Mouse (Mus musculus) liver, postnatal 0 days (tissue): ENCODE data around the gene Mterf1b. TPM values are rescaled to one million over a fixed set of nuclear protein-coding genes. Genes with fewer than 3 reads are reported as not detected.
"Not testable (repeated sequence)": the region's sequence is repeated elsewhere in the genome, so short reads cannot be mapped to it uniquely, and the experiment has no call there.

Experiments
- ATAC-seq: fragments of 200-750 bp; cut with Nextera tagmentation; 2 replicates; pipeline ENCODE4 v1.8.0; 2017; ENCODE audit warnings: mild to moderate bottlenecking, moderate library complexity
- DNase-seq: peaks from one replicate; pipeline ENCODE4 v3.0.0-alpha.2; 2016
- H3K27ac ChIP-seq: fragments of 300-500 bp; sonication (generic); 2 replicates; pipeline ENCODE4 v1.5.1; 2014; ENCODE audit warnings: antibody characterized with exemption, moderate library complexity, mild to moderate bottlenecking, low read depth
- H3K27me3 ChIP-seq: fragments of 300-500 bp; sonication (generic); 2 replicates; pipeline ENCODE4 v1.6.1; 2014; ENCODE audit warnings: low read length, control low read depth, mixed read lengths; ENCODE audit not compliant: insufficient read depth
- H3K36me3 ChIP-seq: fragments of 300-500 bp; sonication (generic); replicated peaks from 2 replicates; pipeline ENCODE4 v1.6.1; 2014; ENCODE audit warnings: mild to moderate bottlenecking, control low read depth, low read length, moderate library complexity, mixed read lengths; ENCODE audit not compliant: insufficient read depth
- H3K4me1 ChIP-seq: fragments of 300-500 bp; sonication (generic); 2 replicates; pipeline ENCODE4 v1.6.1; 2014; ENCODE audit warnings: antibody characterized with exemption, mild to moderate bottlenecking, control low read depth; ENCODE audit not compliant: insufficient read depth
- H3K4me2 ChIP-seq: fragments of 300-500 bp; sonication (generic); 2 replicates; pipeline ENCODE4 v1.6.1; 2014; ENCODE audit warnings: low read depth, mild to moderate bottlenecking, low read length, moderate library complexity, mixed read lengths
- H3K4me3 ChIP-seq: fragments of 300-500 bp; sonication (generic); 2 replicates; pipeline ENCODE4 v1.5.1; 2014; ENCODE audit warnings: low read depth, low read length
- H3K9ac ChIP-seq: fragments of 300-500 bp; sonication (generic); replicated peaks from 2 replicates; pipeline ENCODE4 v1.6.1; 2014; ENCODE audit warnings: mild to moderate bottlenecking, moderate library complexity
- H3K9me3 ChIP-seq: fragments of 300-500 bp; sonication (generic); 2 replicates; pipeline ENCODE4 v1.6.1; 2016; ENCODE audit warnings: mild to moderate bottlenecking, control low read depth, low read length, mixed read lengths
- CTCF ChIP-seq: sonication (generic); IDR thresholded peaks from 2 replicates; pipeline ENCODE4 v1.5.1; 2016; ENCODE audit warnings: antibody characterized with exemption, low read depth
- EP300 ChIP-seq: IDR thresholded peaks from 2 replicates; pipeline ENCODE4 v1.6.1; 2016; ENCODE audit warnings: antibody characterized with exemption, low read depth, mild to moderate bottlenecking
- WGBS: fragments of 180-500 bp; shearing (Covaris S2); extraction: QIAGEN DNeasy Blood & Tissue Kit; methylation state at CpG from one replicate; pipeline ENCODE4 v1.1.7; 2014; ENCODE audit not compliant: insufficient replicate concordance; 5-methylcytosine and 5-hydroxymethylcytosine counted together
- polyA plus RNA-seq: library from polyadenylated mRNA; unstranded; fragments of >200 nt; fragmentation: Nextera tagmentation; extraction: Ambion mirVana; gene quantifications from 2 replicates; pipeline ENCODE4 v1.2.1, GENCODE M21; 2015

The Mterf1b gene
- polyA plus RNA-seq, 1 experiment from 2014 or later: 1.1 TPM

GRCm38 (mm10) chr5:4179364-4179763, 12.8 kb upstream of the Mterf1b start:
- Histone ChIP-seq H3K9ac (no peak overlapping the region), H3K4me2 (no peak overlapping the region), H3K36me3 (no peaks in the 10 kb centered on the region), H3K4me3 (no peak overlapping the region), H3K4me1 (no peaks in the 10 kb centered on the region), H3K9me3 (no peaks in the 10 kb centered on the region), H3K27ac (no peak overlapping the region), H3K27me3 (no peaks in the 10 kb centered on the region)
- TF ChIP-seq CTCF (no peak), EP300 (no peak)
- no peak for ATAC-seq
- DNase-seq: no peak
- 65% methylated on average over 6 of the region's 6 CpGs for WGBS

GRCm38 (mm10) chr5:4186815-4187214, 5.4 kb upstream of the Mterf1b start:
- Histone ChIP-seq H3K9ac (no peak overlapping the region), H3K36me3 (no peaks in the 10 kb centered on the region), H3K27ac (no peak overlapping the region), H3K4me3 (no peak overlapping the region), H3K4me2 (no peak overlapping the region), H3K27me3 (no peaks in the 10 kb centered on the region), H3K4me1 (no peaks in the 10 kb centered on the region), H3K9me3 (no peaks in the 10 kb centered on the region)
- TF ChIP-seq CTCF (no peak), EP300 (no peak)
- ATAC-seq (no peak), DNase-seq (no peak)
- 45% methylated on average over 4 of the region's 4 CpGs for WGBS

- DNase-seq: not testable (repeated sequence)
- peak overlapping the region; percentile 67 for H3K4me2 ChIP-seq
Observed at GRCm38 (mm10) chr5:4192481-4193246, 497 bp downstream of the Mterf1b start.

GRCm38 (mm10) chr5:4193247-4193628, 1.1 kb downstream of the Mterf1b start:
- Histone ChIP-seq H3K4me3 (peak overlapping the region; percentile 50), H3K9ac (no peak overlapping the region; the same call in 1 of the 2 replicates), H3K27ac (no peak overlapping the region), H3K27me3 (no peaks in the 10 kb centered on the region), H3K4me2 (peak overlapping the region; percentile 67), H3K9me3 (no peaks in the 10 kb centered on the region), H3K4me1 (peaks cover 10% of the 10 kb centered on the region), H3K36me3 (no peaks in the 10 kb centered on the region)
- 65% methylated on average over 5 of the region's 5 CpGs for WGBS
- TF ChIP-seq CTCF (no peak), EP300 (no peak)
- no peak for ATAC-seq
- no peak for DNase-seq

More at GRCm38 (mm10) chr5:4192481-4193246, 497 bp downstream of the Mterf1b start:
- 5% methylated on average over 12 of the region's 27 CpGs for WGBS
- H3K9ac ChIP-seq: peak overlapping the region; percentile 47
- 0 out of 2 replicates have a peak overlapping the region, but pooled peaks have one; percentile 1 for H3K27ac ChIP-seq
- not testable (repeated sequence) for H3K27me3 ChIP-seq, ATAC-seq, H3K36me3 ChIP-seq, H3K9me3 ChIP-seq, H3K4me1 ChIP-seq
- peak overlapping the region; percentile 50 for H3K4me3 ChIP-seq

- Histone ChIP-seq H3K27ac (no peak overlapping the region), H3K27me3 (no peaks in the 10 kb centered on the region), H3K9ac (no peak overlapping the region), H3K9me3 (no peaks in the 10 kb centered on the region), H3K4me3 (no peak overlapping the region), H3K4me2 (no peak overlapping the region), H3K36me3 (no peaks in the 10 kb centered on the region), H3K4me1 (peaks cover 10% of the 10 kb centered on the region)
- 83% methylated on average over 1 of the region's 1 CpGs for WGBS
- ATAC-seq (no peak), DNase-seq (no peak)
- TF ChIP-seq EP300: no peak
- TF ChIP-seq CTCF: peak; percentile 44
Observed at GRCm38 (mm10) chr5:4194166-4194565, 2.0 kb downstream of the Mterf1b start.

- no peak for ATAC-seq
- 48% methylated on average over 1 of the region's 1 CpGs for WGBS
Observed at GRCm38 (mm10) chr5:4195086-4195485, 2.9 kb downstream of the Mterf1b start.

More at GRCm38 (mm10) chr5:4195086-4195485, 2.9 kb downstream of the Mterf1b start:
- Histone ChIP-seq H3K9me3 (no peaks in the 10 kb centered on the region), H3K27ac (no peak overlapping the region), H3K27me3 (no peaks in the 10 kb centered on the region), H3K9ac (no peak overlapping the region), H3K4me1 (peaks cover 10% of the 10 kb centered on the region), H3K4me2 (no peak overlapping the region), H3K4me3 (no peak overlapping the region), H3K36me3 (no peaks in the 10 kb centered on the region)
- TF ChIP-seq EP300 (no peak), CTCF (no peak)
- DNase-seq: no peak
